Mouse (Mus musculus) lung, postnatal 0 days (tissue): ENCODE measurements around the gene Pknox2. TPM values are rescaled to one million over a fixed set of nuclear protein-coding genes. Genes with fewer than 3 reads are reported as not detected.

Source experiments
- ATAC-seq: fragments of 200-750 bp; cut with Nextera tagmentation; 2 replicates; pipeline ENCODE4 v1.8.0; 2017; ENCODE audit warnings: moderate library complexity
- DNase-seq: peaks from one replicate; pipeline ENCODE4 v3.0.0-alpha.2; 2016; ENCODE audit warnings: low spot score
- H3K27ac ChIP-seq: fragments of 300-500 bp; sonication (generic); 2 replicates; pipeline ENCODE4 v1.5.1; 2014; ENCODE audit warnings: antibody characterized with exemption, mild to moderate bottlenecking, low read length, mixed read lengths
- H3K27me3 ChIP-seq: fragments of 300-500 bp; sonication (generic); replicated peaks from 2 replicates; pipeline ENCODE4 v1.6.1; 2014; ENCODE audit warnings: low read length, mixed read lengths; ENCODE audit not compliant: insufficient read depth
- H3K36me3 ChIP-seq: fragments of 300-500 bp; sonication (generic); 2 replicates; pipeline ENCODE4 v1.6.1; 2014; ENCODE audit warnings: low read length, mixed read lengths; ENCODE audit not compliant: insufficient read depth
- H3K4me1 ChIP-seq: fragments of 300-500 bp; sonication (generic); 2 replicates; pipeline ENCODE4 v1.6.1; 2014; ENCODE audit warnings: antibody characterized with exemption, low read depth, low read length, mixed read lengths; ENCODE audit not compliant: insufficient read depth
- H3K4me2 ChIP-seq: fragments of 300-500 bp; sonication (generic); replicated peaks from 2 replicates; pipeline ENCODE4 v1.6.1; 2014; ENCODE audit warnings: low read depth, mild to moderate bottlenecking, low read length, moderate library complexity, mixed read lengths
- H3K4me3 ChIP-seq: fragments of 300-500 bp; sonication (generic); 2 replicates; pipeline ENCODE4 v1.5.1; 2014; ENCODE audit warnings: low read depth, low read length
- H3K9ac ChIP-seq: fragments of 300-500 bp; sonication (generic); replicated peaks from 2 replicates; pipeline ENCODE4 v1.6.1; 2014; ENCODE audit warnings: low read depth, mild to moderate bottlenecking
- H3K9me3 ChIP-seq: fragments of 300-500 bp; sonication (generic); 2 replicates; pipeline ENCODE4 v1.6.1; 2016; ENCODE audit warnings: low read length, mixed read lengths
- CTCF ChIP-seq: IDR thresholded peaks from 2 replicates; pipeline ENCODE4 v1.5.1; 2016; ENCODE audit warnings: antibody characterized with exemption, mild to moderate bottlenecking
- EP300 ChIP-seq: IDR thresholded peaks from 2 replicates; pipeline ENCODE4 v1.6.1; 2016; ENCODE audit warnings: antibody characterized with exemption, mild to moderate bottlenecking, control low read depth
- WGBS: fragments of 180-500 bp; shearing (Covaris S2); extraction: QIAGEN DNeasy Blood & Tissue Kit; methylation state at CpG from one replicate; pipeline ENCODE4 v1.1.7; 2014; 5-methylcytosine and 5-hydroxymethylcytosine counted together
- polyA plus RNA-seq: library from polyadenylated mRNA; unstranded; fragments of >200 nt; fragmentation: Nextera tagmentation; extraction: Ambion mirVana; gene quantifications from 2 replicates; pipeline ENCODE4 v1.2.1, GENCODE M21; 2015

Pknox2 gene
- polyA plus RNA-seq, 1 experiment from 2014 or later = 11.1 TPM

DNA sequence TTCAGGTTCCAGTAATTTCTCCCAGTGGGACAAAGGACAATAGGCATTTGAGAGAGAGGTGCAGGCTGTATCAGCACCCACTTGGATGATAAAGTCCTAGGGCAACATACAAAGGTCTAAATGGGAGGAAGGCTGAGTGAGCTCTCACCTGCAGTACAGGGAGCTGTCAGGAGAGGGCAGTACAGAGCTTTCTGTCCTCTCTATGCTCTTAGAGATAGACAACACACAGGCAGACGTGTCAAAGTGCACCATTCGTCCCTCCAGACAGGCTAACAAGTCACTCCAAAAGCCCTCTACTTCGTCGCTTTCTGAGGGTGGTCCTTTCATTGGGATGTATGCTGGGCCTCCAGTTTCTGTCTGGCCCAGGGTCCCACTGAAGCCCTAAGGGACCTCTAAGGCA lies 256.7 kb downstream of the Pknox2 start:
- DNase-seq (peak; percentile 26), ATAC-seq (no peak)
- whole genome bisulfite sequencing = 20% methylated on average over 4 of the region's 4 CpGs
- H3K36me3 ChIP-seq = no peaks in the 10 kb centered on the region
- no peaks in the 10 kb centered on the region for H3K27me3 ChIP-seq
- H3K9me3 ChIP-seq = no peaks in the 10 kb centered on the region
- no peaks in the 10 kb centered on the region for H3K4me1 ChIP-seq
- H3K27ac ChIP-seq = no peak overlapping the region
- no peak overlapping the region for H3K9ac ChIP-seq
- TF ChIP-seq CTCF (peak; percentile 78), EP300 (no peak)
- H3K4me2 ChIP-seq = no peak overlapping the region
- H3K4me3 ChIP-seq = no peak overlapping the region

DNA sequence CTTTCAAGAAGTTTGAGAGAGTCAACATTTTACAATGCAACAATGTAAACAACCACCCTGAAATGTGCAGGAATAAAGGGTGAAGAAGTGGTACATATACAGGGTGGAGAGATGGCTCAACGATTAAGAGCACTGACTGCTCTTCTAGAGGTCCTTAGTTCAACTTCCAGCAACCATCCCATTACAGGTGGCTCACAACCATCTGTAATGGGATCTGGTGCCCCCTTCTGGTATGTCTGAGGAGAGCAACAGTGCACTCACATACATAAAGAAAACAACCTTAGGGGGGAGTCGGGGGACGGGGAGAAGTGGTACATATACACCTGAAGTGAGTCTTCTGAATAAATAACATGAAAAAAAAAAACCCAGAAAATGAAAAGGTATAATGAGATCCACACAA lies 262.0 kb downstream of the Pknox2 start:
- 50% methylated on average over 3 of the region's 3 CpGs for WGBS
- Histone ChIP-seq H3K27ac (no peak overlapping the region), H3K9me3 (no peaks in the 10 kb centered on the region), H3K4me3 (no peak overlapping the region), H3K4me2 (no peak overlapping the region), H3K27me3 (no peaks in the 10 kb centered on the region), H3K36me3 (no peaks in the 10 kb centered on the region), H3K4me1 (no peaks in the 10 kb centered on the region), H3K9ac (no peak overlapping the region)
- ATAC-seq (no peak), DNase-seq (peak; percentile 7)
- TF ChIP-seq CTCF = peak; percentile 58
- no peak for TF ChIP-seq EP300

DNA sequence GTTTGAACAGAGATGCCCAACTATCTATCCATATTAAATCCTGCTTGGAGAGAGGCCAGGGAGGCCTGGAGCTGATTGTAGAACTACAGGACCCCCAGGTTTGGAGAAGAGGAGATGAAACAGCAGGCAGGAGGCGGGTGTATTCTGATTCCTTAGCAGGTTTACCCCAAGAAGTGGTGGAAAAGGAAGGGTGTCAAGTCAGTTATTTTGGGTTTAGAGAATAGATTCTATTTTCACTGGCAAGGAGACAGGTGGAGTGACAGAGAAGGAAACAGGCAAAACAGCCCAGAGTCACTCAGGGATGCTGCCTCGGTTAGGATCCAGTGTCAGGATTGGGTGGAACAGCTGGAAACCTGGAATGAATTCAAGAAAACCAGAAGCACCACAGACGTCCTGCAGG lies 263.6 kb downstream of the Pknox2 start:
- ATAC-seq = no peak
- WGBS = 43% methylated on average over 3 of the region's 3 CpGs
- no peak overlapping the region for H3K4me2 ChIP-seq
- no peaks in the 10 kb centered on the region for H3K36me3 ChIP-seq
- H3K9me3 ChIP-seq = no peaks in the 10 kb centered on the region
- no peak overlapping the region for H3K9ac ChIP-seq
- no peaks in the 10 kb centered on the region for H3K27me3 ChIP-seq
- no peak overlapping the region for H3K4me3 ChIP-seq
- TF ChIP-seq CTCF = no peak
- no peak overlapping the region for H3K27ac ChIP-seq
- no peaks in the 10 kb centered on the region for H3K4me1 ChIP-seq
- DNase-seq = no peak

DNA sequence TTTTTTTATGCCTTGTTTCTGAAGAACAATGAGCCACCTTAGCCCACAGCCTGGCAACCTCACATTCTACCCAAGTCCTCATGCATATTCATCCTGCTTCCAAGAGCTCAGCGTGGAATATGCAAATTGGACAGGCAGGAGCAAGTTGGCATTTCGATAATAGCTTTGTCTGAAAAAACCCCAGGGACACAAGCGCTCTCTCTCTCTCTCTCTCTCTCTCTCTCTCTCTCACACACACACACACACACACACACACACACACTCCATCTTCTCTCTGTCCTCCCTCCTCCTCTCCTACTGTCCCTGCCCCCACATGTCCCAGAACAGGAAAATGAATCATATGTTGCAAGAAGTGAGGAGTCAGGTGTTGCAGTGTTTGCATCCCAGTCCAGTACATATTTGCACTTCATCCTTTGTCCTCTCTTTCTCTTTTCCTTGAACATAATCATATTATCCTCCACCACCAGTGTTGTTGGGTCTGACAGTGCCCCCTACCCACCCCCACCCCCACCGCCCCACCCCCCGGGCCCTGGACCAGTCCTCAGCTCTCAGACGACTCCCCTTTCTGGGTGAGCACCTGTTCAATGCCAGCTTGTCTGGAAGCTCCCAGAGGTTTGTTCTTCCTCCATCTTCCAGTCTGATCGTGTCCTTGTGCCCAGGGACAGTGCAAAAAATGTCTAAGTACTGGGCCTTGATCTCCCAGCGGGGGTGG lies 265.0 kb downstream of the Pknox2 start:
- no peaks in the 10 kb centered on the region for H3K27me3 ChIP-seq
- no peak for DNase-seq
- H3K4me2 ChIP-seq = no peak overlapping the region
- no peaks in the 10 kb centered on the region for H3K4me1 ChIP-seq
- TF ChIP-seq CTCF = no peak
- no peak for TF ChIP-seq EP300
- no peak for ATAC-seq
- H3K36me3 ChIP-seq = no peaks in the 10 kb centered on the region
- 40% methylated on average over 8 of the region's 8 CpGs for WGBS
- H3K4me3 ChIP-seq = no peak overlapping the region
- H3K9me3 ChIP-seq = no peaks in the 10 kb centered on the region
- H3K27ac ChIP-seq = no peak overlapping the region
- no peak overlapping the region for H3K9ac ChIP-seq

DNA sequence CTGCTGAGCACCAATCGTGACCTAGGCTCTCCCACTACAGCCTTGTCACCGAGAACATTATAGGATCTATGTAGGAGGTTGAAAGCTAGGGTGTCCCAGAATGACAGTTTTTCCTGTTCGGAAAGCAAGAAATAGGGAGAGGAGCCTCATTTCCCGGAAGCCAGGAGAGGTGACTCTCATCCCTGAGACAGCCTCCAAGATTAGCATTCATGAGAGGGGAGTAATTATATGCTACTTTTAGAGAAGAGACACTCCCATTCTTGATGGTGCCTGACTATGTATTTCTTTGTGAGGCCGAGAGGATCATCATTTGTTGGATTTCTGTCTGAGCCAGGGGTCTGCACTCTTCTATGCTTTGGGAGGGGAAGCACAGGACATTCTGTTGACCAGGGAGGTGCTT lies 265.6 kb downstream of the Pknox2 start:
- Histone ChIP-seq H3K27me3 (no peaks in the 10 kb centered on the region), H3K4me3 (no peak overlapping the region), H3K36me3 (no peaks in the 10 kb centered on the region), H3K9ac (no peak overlapping the region), H3K4me1 (no peaks in the 10 kb centered on the region), H3K27ac (no peak overlapping the region), H3K9me3 (no peaks in the 10 kb centered on the region), H3K4me2 (no peak overlapping the region)
- 76% methylated on average over 5 of the region's 5 CpGs for WGBS
- ATAC-seq (no peak), DNase-seq (no peak)
- TF ChIP-seq CTCF (no peak), EP300 (no peak)

DNA sequence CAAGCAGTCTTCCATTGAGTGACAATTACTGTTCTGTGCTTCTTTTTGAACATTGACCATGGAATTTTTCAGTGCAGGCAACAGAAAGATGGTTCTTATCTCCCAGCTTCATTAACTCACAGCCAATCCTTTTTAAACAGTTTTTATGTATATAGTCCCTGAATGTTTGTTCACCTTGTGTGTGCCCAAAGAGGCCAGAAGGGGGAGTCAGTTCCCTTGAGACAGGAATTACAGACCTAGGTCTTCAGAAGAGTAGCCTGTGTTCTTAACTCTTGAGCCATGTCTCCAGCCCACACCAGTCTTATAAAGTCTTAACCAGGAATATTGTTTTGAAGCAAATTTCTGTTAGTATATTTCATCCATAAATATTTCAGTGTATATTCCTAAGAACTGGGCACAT lies 270.4 kb downstream of the Pknox2 start:
- no peak for TF ChIP-seq EP300
- Histone ChIP-seq H3K4me3 (no peak overlapping the region), H3K27ac (no peak overlapping the region), H3K36me3 (no peaks in the 10 kb centered on the region), H3K27me3 (no peaks in the 10 kb centered on the region), H3K9me3 (no peaks in the 10 kb centered on the region), H3K4me2 (no peak overlapping the region), H3K9ac (no peak overlapping the region), H3K4me1 (no peaks in the 10 kb centered on the region)
- DNase-seq (no peak), ATAC-seq (no peak)

DNA sequence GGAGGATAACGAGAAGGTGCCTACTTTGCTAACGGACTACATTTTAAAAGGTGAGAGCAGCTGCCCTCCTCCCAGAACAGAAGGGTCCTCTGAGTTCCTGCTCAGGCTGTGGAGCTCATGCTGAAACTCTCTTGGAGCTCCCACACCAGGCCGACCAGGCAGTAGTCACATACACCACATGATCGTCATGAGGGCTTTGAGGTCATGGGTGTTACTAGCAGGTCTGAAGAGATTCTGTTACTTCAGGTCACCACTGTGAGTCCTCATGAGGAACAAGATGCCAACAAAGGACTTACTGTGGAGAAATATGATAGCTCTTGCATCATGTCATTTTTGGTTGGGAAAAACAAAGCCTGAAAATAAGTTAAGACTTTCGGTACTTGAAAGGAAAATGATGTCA lies 270.9 kb downstream of the Pknox2 start:
- H3K9ac ChIP-seq = no peak overlapping the region
- DNase-seq (no peak), ATAC-seq (no peak)
- H3K4me2 ChIP-seq = no peak overlapping the region
- no peaks in the 10 kb centered on the region for H3K36me3 ChIP-seq
- H3K27ac ChIP-seq = no peak overlapping the region
- H3K9me3 ChIP-seq = no peaks in the 10 kb centered on the region
- no peaks in the 10 kb centered on the region for H3K4me1 ChIP-seq
- 81% methylated on average over 5 of the region's 5 CpGs for WGBS
- no peaks in the 10 kb centered on the region for H3K27me3 ChIP-seq
- H3K4me3 ChIP-seq = no peak overlapping the region
- no peak for TF ChIP-seq EP300
- TF ChIP-seq CTCF = no peak
